Mouse (Mus musculus): ENCODE results near the gene Inka2.

Inka2 gene

GRCm38 (mm10) chr3:105704031-105705008 is at the start of gene Inka2:
Inka2 (plus strand) TSS chr3:105704599.
- peak; percentile 82 for DNase-seq (ENCODE audit: low read depth, low spot score)

- no peak for DNase-seq (ENCODE audit: low read depth, low spot score)
These were observed 49.3 kb upstream of the Inka2 start for GRCm38 (mm10) chr3:105655031-105655585.

- DNase-seq (ENCODE audit: low read depth, low spot score), result no peak
These were observed 43.9 kb upstream of the Inka2 start for GRCm38 (mm10) chr3:105660530-105660929.

GRCm38 (mm10) chr3:105663043-105663442 is 41.4 kb upstream of the Inka2 start:
- no peak for DNase-seq (ENCODE audit: low read depth, low spot score)

- DNase-seq (ENCODE audit: low read depth, low spot score), result no peak
These were observed 39.2 kb upstream of the Inka2 start for GRCm38 (mm10) chr3:105665105-105665765.

- DNase-seq (ENCODE audit: low read depth, low spot score), result peak; percentile 8
These were observed 37.3 kb upstream of the Inka2 start for GRCm38 (mm10) chr3:105666996-105667523.

GRCm38 (mm10) chr3:105668161-105668560 is 36.2 kb upstream of the Inka2 start:
- DNase-seq (ENCODE audit: low read depth, low spot score), result no peak

- DNase-seq (ENCODE audit: low read depth, low spot score), result no peak
These were observed 34.6 kb upstream of the Inka2 start for GRCm38 (mm10) chr3:105669776-105670175.

GRCm38 (mm10) chr3:105670801-105671200 is 33.6 kb upstream of the Inka2 start:
- no peak for DNase-seq (ENCODE audit: low read depth, low spot score)

- DNase-seq (ENCODE audit: low read depth, low spot score), result peak; percentile 77
These were observed 29.7 kb upstream of the Inka2 start for GRCm38 (mm10) chr3:105674595-105675218.

GRCm38 (mm10) chr3:105675932-105676331 is 28.5 kb upstream of the Inka2 start:
- no peak for DNase-seq (ENCODE audit: low read depth, low spot score)

GRCm38 (mm10) chr3:105680346-105680745 is 24.1 kb upstream of the Inka2 start:
- no peak for DNase-seq (ENCODE audit: low read depth, low spot score)

- peak; percentile 72 for DNase-seq (ENCODE audit: low read depth, low spot score)
These were observed 17.7 kb upstream of the Inka2 start for GRCm38 (mm10) chr3:105686394-105687323.

- DNase-seq (ENCODE audit: low read depth, low spot score), result peak; percentile 98
These were observed 16.9 kb upstream of the Inka2 start, which contains the start of gene Ddx20 for GRCm38 (mm10) chr3:105687324-105688060. Ddx20 (minus strand) TSS chr3:105687574.

GRCm38 (mm10) chr3:105688536-105688935 is 15.9 kb upstream of the Inka2 start:
- DNase-seq (ENCODE audit: low read depth, low spot score), result no peak

- DNase-seq (ENCODE audit: low read depth, low spot score), result no peak
These were observed 10.9 kb upstream of the Inka2 start for GRCm38 (mm10) chr3:105693327-105694080.

GRCm38 (mm10) chr3:105695476-105696386 is 8.7 kb upstream of the Inka2 start:
- no peak for DNase-seq (ENCODE audit: low read depth, low spot score)

Data from ES-CJ7 (cell line).